Mouse (Mus musculus) heart, adult 2 months (tissue): Measurements from ENCODE around the gene Tex261.

ENCODE experiments used
- CTCF ChIP-seq: fragments of 200-600 bp; IDR thresholded peaks from 2 replicates; pipeline ENCODE4 v1.8.1; 2022; ENCODE audit warnings: antibody characterized with exemption, mild to moderate bottlenecking, moderate library complexity
- POLR2A ChIP-seq: fragments of 200-500 bp; IDR thresholded peaks from 2 replicates; pipeline ENCODE4 v1.6.1; 2011; ENCODE audit warnings: mild to moderate bottlenecking, low read depth, low read length, control low read depth; ENCODE audit not compliant: insufficient read depth

DNA sequence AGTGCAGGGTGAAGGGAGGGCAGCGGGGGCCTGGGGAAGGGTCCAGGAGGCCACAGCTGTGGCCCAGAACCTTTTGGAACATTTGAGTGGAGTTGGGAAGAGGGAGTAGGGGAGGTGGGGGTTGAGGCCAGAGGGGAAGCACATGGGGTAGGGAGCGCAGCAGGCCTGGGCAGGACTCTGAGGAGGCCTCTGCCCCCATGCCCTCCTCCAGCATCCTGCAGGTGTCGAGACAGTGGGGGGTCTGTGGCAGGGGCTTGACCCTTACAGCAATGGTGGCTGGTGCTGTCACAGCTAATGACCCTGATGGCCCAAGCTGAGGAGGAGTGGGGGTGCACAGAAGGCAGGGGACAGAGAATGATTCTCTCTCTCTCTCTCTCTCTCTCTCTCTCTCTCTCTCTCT is 26.3 kb downstream of the Tex261 start:
- TF ChIP-seq POLR2A (no peak), CTCF (no peak)
